Mouse (Mus musculus): ENCODE measurements at regions not wholly inside any gene's neighbourhood (a gene's known extent, or its start where the extent isn't known, plus 50 kb on each side); places are given as distances from the start of the nearest gene placed in this dataset.

- no peak for DNase-seq
These were observed 118.9 kb upstream of the 1700064H15Rik start for GRCm38 (mm10) chr3:19747361-19747760.

- DNase-seq = peak; percentile 13 to 19
These were observed 123.5 kb upstream of the 1700064H15Rik start for GRCm38 (mm10) chr3:19751946-19752345.

GRCm38 (mm10) chr3:19754011-19754410 lies 125.5 kb upstream of the 1700064H15Rik start:
- no peak for DNase-seq

- DNase-seq = peak; percentile 30 to 43
These were observed 126.2 kb upstream of the 1700064H15Rik start for GRCm38 (mm10) chr3:19754636-19755035.

GRCm38 (mm10) chr3:19755136-19755535 lies 126.7 kb upstream of the 1700064H15Rik start:
- DNase-seq = peak; percentile 22 to 40

- DNase-seq = no peak
These were observed 158.2 kb upstream of the Cp start for GRCm38 (mm10) chr3:19798543-19799106.

- DNase-seq = peak in 1 of 2 experiments; percentile 12
These were observed 146.8 kb upstream of the Cp start for GRCm38 (mm10) chr3:19810034-19810433.

GRCm38 (mm10) chr3:19824904-19825303 lies 131.9 kb upstream of the Cp start:
- no peak for DNase-seq

GRCm38 (mm10) chr3:19828518-19829246 lies 128.2 kb upstream of the Cp start:
- no peak for DNase-seq

GRCm38 (mm10) chr3:19829752-19830151 lies 127.1 kb upstream of the Cp start:
- no peak for DNase-seq

GRCm38 (mm10) chr3:19848031-19848735 lies 108.7 kb upstream of the Cp start:
- no peak for DNase-seq

GRCm38 (mm10) chr3:19848736-19849269 lies 108.1 kb upstream of the Cp start:
- no peak for DNase-seq

- DNase-seq = no peak
These were observed 74.2 kb upstream of the Cp start for GRCm38 (mm10) chr3:19882623-19883022.

GRCm38 (mm10) chr3:19888405-19888804 lies 68.4 kb upstream of the Cp start:
- DNase-seq = no peak

GRCm38 (mm10) chr3:19894258-19894629 lies 62.6 kb upstream of the Cp start:
- DNase-seq = no peak

GRCm38 (mm10) chr3:19894630-19895578 lies 62.0 kb upstream of the Cp start:
- peak; percentile 97 for DNase-seq

GRCm38 (mm10) chr3:19895755-19896154 lies 61.1 kb upstream of the Cp start:
- no peak for DNase-seq

- DNase-seq = no peak
These were observed 59.7 kb upstream of the Cp start for GRCm38 (mm10) chr3:19897140-19897539.

GRCm38 (mm10) chr3:19902226-19902625 lies 54.6 kb upstream of the Cp start:
- no peak for DNase-seq

GRCm38 (mm10) chr3:19904446-19905275 lies 52.2 kb upstream of the Cp start:
- peak in 1 of 2 experiments; percentile 62 for DNase-seq
